Mouse (Mus musculus) granulocyte monocyte progenitor cell, adult 5-6 weeks (primary cell): ENCODE measurements around the gene Hapln3. TPM values are rescaled to one million over a fixed set of nuclear protein-coding genes. Genes with fewer than 3 reads are reported as not detected.

Experiments used
- ATAC-seq: replicated peaks from 2 replicates; pipeline ENCODE4 v1.8.0; 2016; ENCODE audit warnings: mild to moderate bottlenecking, moderate TSS enrichment, inconsistent platforms; ENCODE audit not compliant: poor library complexity, severe bottlenecking
- total RNA-seq, 2 experiments: library from RNA; stranded (forward) in 1 of 2; stranded (reverse) in 1 of 2; fragments of 200-712, 200-1000 nt in 1 of 2; fragments of >200 nt in 1 of 2; fragmentation: Nextera tagmentation in 1 of 2; gene quantifications; 2 replicates each; pipeline ENCODE4 v1.2.3; 2014 to 2017

The Hapln3 gene
- total RNA-seq, 2 experiments from 2014 or later, result not detected

GRCm38 (mm10) chr7:79080572-79081399 is 50.0 kb downstream of the Hapln3 start:
- peak; percentile 74 for ATAC-seq

GRCm38 (mm10) chr7:79079212-79079611 is 51.6 kb downstream of the Hapln3 start:
- no peak for ATAC-seq

- no peak for ATAC-seq
Observed at GRCm38 (mm10) chr7:79068231-79068630, 62.6 kb downstream of the Hapln3 start.

- no peak for ATAC-seq
Observed at GRCm38 (mm10) chr7:79067466-79067865, 63.4 kb downstream of the Hapln3 start.

Other genes with a start within 250 kb of the Hapln3 start
- 29.4 and 44.3 TPM in 2 replicates for gene Aen, start 235.2 kb downstream of the Hapln3 start, total RNA-seq (2014; fragmentation: Nextera tagmentation)
- gene Aen, start 235.2 kb downstream of the Hapln3 start, total RNA-seq (2017), result 32.9 and 35.2 TPM in 2 replicates
- gene Isg20, start 217.6 kb downstream of the Hapln3 start, total RNA-seq (2014; fragmentation: Nextera tagmentation), result 7.0 and 10.9 TPM in 2 replicates
- gene Isg20, start 217.6 kb downstream of the Hapln3 start, total RNA-seq (2017), result 3.8 and 10.4 TPM in 2 replicates
- not detected in 2 replicates for gene Acan, start 77.5 kb downstream of the Hapln3 start, total RNA-seq (2014; fragmentation: Nextera tagmentation)
- not detected in 2 replicates for gene Acan, start 77.5 kb downstream of the Hapln3 start, total RNA-seq (2017)
- 10.8 and 19.2 TPM in 2 replicates for gene Mfge8, start 18.0 kb upstream of the Hapln3 start, total RNA-seq (2014; fragmentation: Nextera tagmentation)
- 10.5 and 12.3 TPM in 2 replicates for gene Mfge8, start 18.0 kb upstream of the Hapln3 start, total RNA-seq (2017)
- 55.3 and 56.0 TPM in 2 replicates for gene Abhd2, start 142.2 kb upstream of the Hapln3 start, total RNA-seq (2014; fragmentation: Nextera tagmentation)
- gene Abhd2, start 142.2 kb upstream of the Hapln3 start, total RNA-seq (2017), result 33.3 and 33.4 TPM in 2 replicates